Mouse (Mus musculus): ENCODE results near the gene Apmap.

DNA sequence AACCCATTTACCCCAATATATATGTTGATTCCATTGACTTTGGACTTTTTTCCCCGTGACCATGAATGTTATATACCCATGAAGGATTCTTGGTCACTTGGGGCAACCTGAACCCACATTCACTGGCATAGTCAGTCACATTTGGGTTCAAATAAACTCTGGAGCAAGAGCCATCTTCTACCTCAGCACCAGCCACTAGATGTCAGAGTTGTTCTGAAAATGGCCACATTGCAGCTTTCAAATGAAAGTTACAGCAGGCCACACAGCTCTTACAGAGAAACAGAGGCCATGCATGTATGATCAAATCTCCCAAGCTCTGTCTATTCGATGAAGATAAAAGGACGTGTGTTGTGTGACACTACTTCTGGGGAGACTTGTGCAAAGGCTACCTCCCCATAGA, 49.8 kb downstream of the Apmap start:
- TF ChIP-seq POLR2A (IDR thresholded peaks at IDR 0.05; ENCODE audit: control insufficient read depth, low read depth, low read length): no peak
- no peak for TF ChIP-seq CTCF (IDR thresholded peaks at IDR 0.05; ENCODE audit: control insufficient read depth, insufficient read depth, insufficient replicate concordance, low read depth, low read length)
